Mouse (Mus musculus) megakaryocyte-erythroid progenitor cell, adult 5-6 weeks (primary cell): Measurements from ENCODE around the gene Ddb2. TPM values are rescaled to one million over a fixed set of nuclear protein-coding genes. Genes with fewer than 3 reads are reported as not detected.

ENCODE experiments used
- ATAC-seq: replicated peaks from 2 replicates; pipeline ENCODE4 v1.8.0; 2016; ENCODE audit warnings: mild to moderate bottlenecking, inconsistent platforms; ENCODE audit not compliant: severe bottlenecking, poor library complexity, low FRiP score, low TSS enrichment
- total RNA-seq, 2 experiments: library from RNA; stranded (forward) in 1 of 2; stranded (reverse) in 1 of 2; fragments of 200-1000, 215-1000 nt in 1 of 2; fragments of >200 nt in 1 of 2; fragmentation: Nextera tagmentation in 1 of 2; gene quantifications; 2 replicates each; pipeline ENCODE4 v1.2.3; 2014 to 2017

Ddb2 gene
- total RNA-seq (2014; fragmentation: Nextera tagmentation) = 16.9 and 32.3 TPM in 2 replicates
- 7.8 and 10.3 TPM in 2 replicates for total RNA-seq (2017)

DNA sequence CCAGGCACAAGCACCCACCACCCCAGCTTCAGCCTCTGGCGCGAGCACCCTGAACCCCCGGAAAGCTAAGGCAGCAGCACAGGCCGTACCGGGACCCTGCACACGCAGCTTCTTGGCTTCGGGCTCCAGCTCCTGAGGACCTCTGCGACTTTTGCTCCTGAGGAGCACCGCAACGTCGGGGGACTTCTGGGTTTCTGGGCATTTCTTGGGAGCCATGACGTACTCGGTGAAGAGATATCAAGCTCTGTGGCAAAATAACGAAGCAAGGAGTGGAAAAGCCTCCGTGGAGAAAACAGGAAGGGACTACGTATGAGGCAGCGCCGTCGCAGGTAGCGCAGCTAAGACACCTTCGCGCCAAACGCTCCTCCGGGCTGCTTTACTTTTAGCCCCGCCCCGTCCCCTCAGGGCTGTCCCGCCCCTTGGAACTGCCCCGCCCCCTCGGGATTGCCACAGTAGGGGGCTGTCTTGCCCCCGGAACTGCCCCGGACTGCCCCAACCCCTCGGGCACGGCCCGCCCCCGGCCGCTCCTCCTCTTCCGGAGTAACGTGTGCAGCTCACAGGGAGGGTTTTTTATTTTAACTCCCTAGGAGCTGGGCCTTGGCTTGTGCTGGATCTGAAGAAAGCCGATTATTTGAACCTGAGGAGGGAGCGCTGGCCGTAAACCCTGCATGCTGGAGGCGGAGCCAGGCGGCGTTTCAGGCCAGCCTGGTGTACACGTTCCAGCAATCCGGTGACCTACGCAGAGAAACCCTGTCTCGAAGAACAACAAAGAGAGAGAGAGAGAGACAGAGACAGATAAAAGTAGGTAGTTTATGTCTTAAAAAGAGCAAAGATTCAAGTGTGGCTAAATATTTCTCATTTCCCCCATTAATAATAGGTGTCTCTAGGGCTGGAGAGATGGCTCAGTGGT is at the start of gene Ddb2:
Gene Ddb2 (minus strand): TSS at position 382 of the 910 bp plus-strand sequence.
- peak; percentile 98 for ATAC-seq

DNA sequence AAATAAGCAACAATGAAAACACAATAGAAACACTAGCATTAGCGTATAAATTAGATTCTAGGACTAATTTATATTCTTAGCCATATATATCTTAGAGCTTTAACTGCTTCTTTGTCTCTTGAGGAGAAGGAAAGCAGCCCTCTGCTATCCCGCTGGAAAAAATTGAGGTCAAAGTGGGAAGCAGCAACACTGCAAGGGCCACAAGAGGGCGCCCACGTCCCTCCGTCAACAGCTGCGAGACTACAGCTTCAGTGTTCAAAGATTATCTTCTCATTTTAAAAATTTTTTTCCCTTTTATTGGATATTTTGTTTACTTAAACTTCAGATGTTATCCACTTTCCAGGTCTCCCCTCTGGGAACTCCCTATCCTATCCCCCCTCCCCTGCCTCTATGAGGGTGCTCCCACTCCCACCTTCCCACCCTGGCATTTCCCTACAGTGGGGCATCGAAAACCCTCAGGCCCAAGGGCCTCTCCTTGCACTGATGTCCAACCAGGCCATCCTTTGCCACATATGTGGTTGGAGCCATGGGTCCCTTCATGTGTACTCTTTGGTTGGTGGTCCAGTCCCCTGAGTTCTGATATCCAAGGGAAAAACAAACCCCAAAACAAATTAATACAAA is 49.2 kb upstream of the Ddb2 start:
- ATAC-seq = 0 out of 2 replicates have a peak, but pooled peaks have one; percentile 43

GRCm38 (mm10) chr2:91284375-91285199 is 47.8 kb upstream of the Ddb2 start:
- ATAC-seq = no peak

GRCm38 (mm10) chr2:91283972-91284371 is 47.2 kb upstream of the Ddb2 start:
- ATAC-seq = no peak

DNA sequence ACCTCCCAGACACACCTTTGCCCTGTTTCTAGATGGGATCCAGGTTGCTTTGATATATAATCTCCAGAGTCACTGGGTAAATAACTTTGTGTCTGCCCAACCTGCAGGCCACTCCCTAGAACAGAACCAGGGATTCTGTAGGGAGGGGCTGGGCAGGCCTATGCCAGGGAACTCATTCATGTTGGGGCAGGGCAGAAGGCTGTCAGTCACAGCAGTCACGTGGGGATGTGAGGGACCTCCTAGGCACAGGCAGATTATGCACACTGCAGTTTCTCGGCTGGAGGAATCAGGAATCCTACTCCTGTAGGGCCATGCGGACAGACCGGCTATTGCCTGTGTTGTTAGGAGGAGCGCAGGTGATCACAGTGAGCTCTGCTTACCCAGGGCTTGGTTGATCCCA is 44.6 kb upstream of the Ddb2 start:
- no peak for ATAC-seq

- no peak for ATAC-seq
These were observed 42.6 kb upstream of the Ddb2 start for GRCm38 (mm10) chr2:91279372-91279755.

- ATAC-seq = no peak
These were observed 42.1 kb upstream of the Ddb2 start for GRCm38 (mm10) chr2:91278749-91279371.

- no peak for ATAC-seq
These were observed 32.9 kb upstream of the Ddb2 start for GRCm38 (mm10) chr2:91269687-91270133.

DNA sequence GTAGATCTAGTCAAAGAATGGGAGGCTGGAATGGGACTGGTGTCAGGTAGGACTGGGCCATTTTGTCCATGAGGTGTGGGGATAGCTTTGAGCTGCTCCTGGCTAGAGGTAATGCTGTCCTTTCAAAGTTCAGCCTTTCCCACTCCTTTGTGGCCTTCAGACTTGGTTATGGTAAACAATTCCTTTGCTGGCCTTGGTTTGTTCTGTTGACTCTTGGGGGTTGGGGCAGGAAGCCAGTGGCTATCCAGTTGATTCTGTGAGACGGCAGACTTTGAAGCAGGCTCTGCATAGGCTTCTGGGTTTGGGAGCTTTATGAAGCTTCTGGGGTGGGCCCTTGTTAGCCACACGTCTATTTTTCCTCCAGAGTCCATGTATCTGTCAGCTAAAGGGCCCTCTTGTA is 31.9 kb upstream of the Ddb2 start:
- ATAC-seq = no peak

- no peak for ATAC-seq
These were observed 31.3 kb upstream of the Ddb2 start for GRCm38 (mm10) chr2:91268042-91268441.

DNA sequence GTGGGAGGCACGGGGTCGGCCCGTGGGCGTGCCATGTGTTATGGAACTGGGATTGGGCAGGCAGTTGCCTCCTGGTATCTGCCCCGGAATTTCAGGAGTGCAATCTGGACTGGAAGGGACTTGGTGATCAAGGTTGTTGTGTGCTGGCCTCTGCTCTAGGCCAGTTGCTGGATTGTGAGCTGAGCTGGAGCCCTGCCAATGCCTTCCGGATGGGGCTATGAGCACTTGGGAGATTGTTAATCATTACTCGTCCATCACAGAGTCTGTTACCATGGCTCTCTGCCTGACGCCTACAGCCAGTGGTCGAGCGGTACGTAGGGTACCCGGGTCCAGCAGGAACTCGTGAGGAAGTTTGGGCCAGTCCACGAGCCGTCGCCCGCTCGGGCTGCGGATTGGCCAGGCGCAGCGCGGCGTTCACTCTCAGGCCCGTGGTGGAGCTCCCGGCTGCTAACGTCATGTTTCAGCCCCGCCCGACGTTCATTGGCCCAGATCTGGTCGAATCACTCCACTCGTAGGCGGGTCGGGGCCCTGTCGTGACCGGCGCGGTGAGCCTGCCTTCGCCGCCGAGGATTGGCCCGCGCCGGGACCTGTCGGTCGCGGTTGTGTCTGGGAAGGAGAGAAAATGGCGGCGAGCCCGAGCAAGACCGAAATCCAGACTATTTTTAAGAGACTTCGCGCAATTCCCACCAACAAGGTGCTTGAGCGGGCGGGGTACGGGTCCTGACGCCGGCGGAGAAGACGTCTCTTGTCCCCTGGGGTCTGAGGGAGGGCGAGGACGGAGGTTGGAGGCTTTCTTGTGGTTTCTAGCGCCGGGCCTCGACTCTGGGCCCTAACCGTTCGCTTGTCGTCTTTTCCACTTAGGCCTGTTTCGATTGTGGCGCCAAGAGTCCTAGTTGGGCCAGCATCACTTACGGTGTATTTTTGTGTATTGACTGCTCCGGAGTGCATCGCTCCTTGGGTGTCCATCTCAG is 28.2 kb upstream of the Ddb2 start, which contains the start of gene Arfgap2:
Gene Arfgap2 (plus strand): TSS at position 264 of the 971 bp plus-strand sequence.
- ATAC-seq = peak; percentile 97

GRCm38 (mm10) chr2:91263692-91264660 is 27.2 kb upstream of the Ddb2 start:
- no peak for ATAC-seq

DNA sequence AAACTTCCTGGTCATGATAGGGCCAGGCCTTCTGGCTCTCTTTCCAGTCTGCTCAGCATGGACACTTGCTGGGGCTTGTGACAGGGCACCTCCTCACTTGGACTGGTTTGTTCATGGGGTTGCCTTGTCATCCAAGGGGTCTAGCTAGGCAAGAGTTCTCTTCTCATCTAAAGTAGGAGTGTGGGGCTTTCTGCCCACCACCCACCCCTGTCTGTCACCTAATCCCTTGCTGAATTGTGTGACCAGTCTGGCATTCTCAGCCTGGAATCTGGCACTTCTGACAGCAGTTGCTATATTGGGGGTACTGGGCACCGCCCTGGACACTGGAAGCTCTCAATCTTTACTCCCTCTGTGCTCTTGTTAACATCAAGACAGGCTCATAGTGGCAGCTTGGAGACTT is 22.7 kb upstream of the Ddb2 start:
- ATAC-seq = no peak

DNA sequence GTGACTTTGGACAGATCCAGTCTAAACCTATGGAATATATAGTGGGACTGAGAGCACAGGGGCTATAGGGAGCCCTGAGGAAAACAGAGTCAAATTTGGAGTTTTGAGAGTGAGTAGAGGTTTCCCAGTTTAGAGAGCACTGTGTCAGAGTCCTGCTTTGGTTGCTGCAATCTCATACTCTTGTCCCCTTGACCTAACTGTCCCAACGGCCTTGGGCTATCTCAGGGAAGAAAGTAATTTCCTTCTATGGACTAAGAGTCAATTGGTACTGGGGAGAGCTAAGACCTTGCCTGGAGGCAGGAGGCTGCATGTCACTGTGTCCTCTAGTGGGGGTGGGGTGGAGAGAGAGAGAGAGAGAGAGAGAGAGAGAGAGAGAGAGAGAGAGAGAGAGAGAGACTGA is 22.0 kb upstream of the Ddb2 start:
- no peak for ATAC-seq

DNA sequence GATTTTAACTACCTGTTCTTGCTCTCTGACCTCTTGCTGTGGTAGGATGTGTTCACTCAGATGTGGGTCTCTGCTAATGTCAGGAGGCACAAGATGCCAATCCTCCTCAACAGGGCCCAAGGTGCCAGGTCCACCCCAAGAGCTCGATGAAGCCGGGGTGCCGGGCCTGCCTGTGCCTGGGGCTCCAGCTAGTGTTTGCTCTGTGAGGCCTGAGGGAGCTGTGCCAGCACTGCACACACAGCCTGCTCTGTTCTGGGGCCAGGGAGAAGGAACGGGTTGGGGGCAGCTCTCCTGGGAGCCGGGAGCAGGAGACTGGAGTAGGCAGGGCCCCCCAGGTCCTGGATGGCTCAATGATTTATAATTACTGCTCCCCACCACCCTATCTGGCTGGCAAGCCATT is 21.3 kb upstream of the Ddb2 start:
- no peak for ATAC-seq

DNA sequence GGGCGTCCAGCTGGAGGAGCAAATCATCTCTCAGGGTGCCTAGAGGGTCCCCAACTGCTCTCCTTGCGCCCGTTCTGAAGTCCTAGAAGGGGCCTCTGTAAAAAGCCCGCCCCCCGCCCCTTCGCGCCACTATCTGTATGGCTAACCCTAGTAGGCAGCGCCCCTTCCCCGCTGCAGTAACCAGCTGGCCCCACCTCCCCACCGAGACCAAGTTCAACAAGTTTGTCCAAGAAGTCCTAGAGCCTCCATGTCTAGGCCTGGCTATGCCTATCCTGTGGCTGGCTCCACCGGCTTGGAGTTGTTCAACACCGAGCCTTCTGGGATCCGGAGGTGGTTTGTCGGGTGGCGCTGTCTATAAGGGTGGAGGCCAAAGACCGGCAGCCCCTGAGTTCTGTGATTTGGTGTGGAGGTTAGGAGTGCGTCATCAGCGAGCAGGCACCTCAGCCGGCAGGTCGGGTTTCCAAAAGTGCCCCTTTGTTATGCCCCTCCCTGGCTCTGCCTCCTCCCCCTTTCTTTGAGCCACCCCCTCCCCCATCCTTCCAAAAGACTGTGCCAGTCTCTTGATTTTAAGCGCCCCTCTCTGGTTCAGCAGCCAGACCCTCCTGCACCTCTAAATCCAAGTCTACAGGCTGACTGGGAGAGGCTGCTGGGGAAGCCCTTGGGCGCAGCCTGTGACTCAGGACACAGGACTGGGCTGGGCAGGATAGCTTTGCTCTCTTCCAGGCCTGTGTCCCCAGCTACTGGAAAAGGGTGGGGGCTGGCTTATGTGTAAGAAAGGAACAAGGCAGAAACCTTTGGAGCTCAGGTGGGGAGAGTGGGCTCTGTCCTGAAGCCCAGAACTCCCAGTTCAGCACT is 20.6 kb upstream of the Ddb2 start:
- ATAC-seq = no peak
